Mouse (Mus musculus): ENCODE results near the gene Timm22.

- TF ChIP-seq CTCF (IDR thresholded peaks at IDR 0.05; ENCODE audit: low read depth) (0 out of 2 replicates have a peak, but pooled peaks have one; percentile 15), EP300 (IDR thresholded peaks at IDR 0.05; ENCODE audit: low read depth) (no peak)
These were observed 22.3 kb downstream of the Timm22 start for GRCm38 (mm10) chr11:76429046-76429445.

Measured in liver, embryonic 14.5 days (tissue).